Mouse (Mus musculus): ENCODE results near the gene Nlgn2. TPM values are rescaled to one million over a fixed set of nuclear protein-coding genes. Genes with fewer than 3 reads are reported as not detected.
A peak's percentile ranks its signal among the peaks of the same experiment; 100 is the strongest.

Nlgn2 gene
- polyA plus RNA-seq, 1 experiment = 6.0 TPM

- WGBS = under 1% methylated on average over 46 of the region's 46 CpGs
- TF ChIP-seq CTCF (IDR thresholded peaks at IDR 0.05; ENCODE audit: control insufficient read depth, insufficient read depth, low read length) = peak; percentile 44
- TF ChIP-seq POLR2A (IDR thresholded peaks at IDR 0.05; ENCODE audit: borderline replicate concordance, control insufficient read depth, low read depth, low read length) = peak; percentile 73; the same call in 1 of the 2 replicates
- Histone ChIP-seq H3K4me1 (ENCODE audit: control insufficient read depth, insufficient read depth, low read length) (peaks cover 4% of the 10 kb centered on the region), H3K27ac (ENCODE audit: control insufficient read depth, insufficient read depth, low read depth, low read length, poor library complexity) (peak within 1 kb of the TSS; percentile 93), H3K4me3 (replicated peaks; ENCODE audit: control insufficient read depth, low read depth, low read length) (peak within 1 kb of the TSS; percentile 69)
Measured at GRCm38 (mm10) chr11:69880853-69881603, 43.4 kb upstream of the Nlgn2 start, which contains the start of gene Kctd11. Gene Kctd11, minus strand, starts transcription at chr11:69881406.

- Histone ChIP-seq H3K4me3 (replicated peaks; ENCODE audit: control insufficient read depth, low read depth, low read length) (peak overlapping the region; percentile 69), H3K27ac (ENCODE audit: control insufficient read depth, insufficient read depth, low read depth, low read length, poor library complexity) (peak overlapping the region; percentile 93), H3K4me1 (ENCODE audit: control insufficient read depth, insufficient read depth, low read length) (peaks cover 4% of the 10 kb centered on the region)
- TF ChIP-seq CTCF (IDR thresholded peaks at IDR 0.05; ENCODE audit: control insufficient read depth, insufficient read depth, low read length) (peak; percentile 85), POLR2A (IDR thresholded peaks at IDR 0.05; ENCODE audit: borderline replicate concordance, control insufficient read depth, low read depth, low read length) (no peak)
- 2% methylated on average over 18 of the region's 18 CpGs for WGBS
Measured at GRCm38 (mm10) chr11:69880506-69880852, 42.9 kb upstream of the Nlgn2 start.

GRCm38 (mm10) chr11:69879711-69880110 is 42.1 kb upstream of the Nlgn2 start:
- TF ChIP-seq CTCF (IDR thresholded peaks at IDR 0.05; ENCODE audit: control insufficient read depth, insufficient read depth, low read length) (no peak), POLR2A (IDR thresholded peaks at IDR 0.05; ENCODE audit: borderline replicate concordance, control insufficient read depth, low read depth, low read length) (no peak)
- Histone ChIP-seq H3K27ac (ENCODE audit: control insufficient read depth, insufficient read depth, low read depth, low read length, poor library complexity) (no peak overlapping the region), H3K4me1 (ENCODE audit: control insufficient read depth, insufficient read depth, low read length) (peaks cover 4% of the 10 kb centered on the region), H3K4me3 (replicated peaks; ENCODE audit: control insufficient read depth, low read depth, low read length) (no peak overlapping the region)
- WGBS = 93% methylated on average over 15 of the region's 15 CpGs

- TF ChIP-seq POLR2A (IDR thresholded peaks at IDR 0.05; ENCODE audit: borderline replicate concordance, control insufficient read depth, low read depth, low read length) (no peak), CTCF (IDR thresholded peaks at IDR 0.05; ENCODE audit: control insufficient read depth, insufficient read depth, low read length) (no peak)
- 66% methylated on average over 6 of the region's 6 CpGs for WGBS
- Histone ChIP-seq H3K4me1 (ENCODE audit: control insufficient read depth, insufficient read depth, low read length) (peaks cover 4% of the 10 kb centered on the region), H3K4me3 (replicated peaks; ENCODE audit: control insufficient read depth, low read depth, low read length) (no peak overlapping the region), H3K27ac (ENCODE audit: control insufficient read depth, insufficient read depth, low read depth, low read length, poor library complexity) (no peak overlapping the region)
Measured at GRCm38 (mm10) chr11:69878952-69879351, 41.4 kb upstream of the Nlgn2 start.

GRCm38 (mm10) chr11:69878399-69878798 is 40.8 kb upstream of the Nlgn2 start:
- Histone ChIP-seq H3K4me3 (replicated peaks; ENCODE audit: control insufficient read depth, low read depth, low read length) (no peak overlapping the region), H3K4me1 (ENCODE audit: control insufficient read depth, insufficient read depth, low read length) (peaks cover 4% of the 10 kb centered on the region), H3K27ac (ENCODE audit: control insufficient read depth, insufficient read depth, low read depth, low read length, poor library complexity) (no peak overlapping the region)
- TF ChIP-seq CTCF (IDR thresholded peaks at IDR 0.05; ENCODE audit: control insufficient read depth, insufficient read depth, low read length) (no peak), POLR2A (IDR thresholded peaks at IDR 0.05; ENCODE audit: borderline replicate concordance, control insufficient read depth, low read depth, low read length) (no peak)
- 81% methylated on average over 3 of the region's 3 CpGs for WGBS

GRCm38 (mm10) chr11:69877878-69878277 is 40.3 kb upstream of the Nlgn2 start, which contains the start of gene Tmem95:
Gene Tmem95, minus strand, starts transcription at chr11:69878018.
- TF ChIP-seq CTCF (IDR thresholded peaks at IDR 0.05; ENCODE audit: control insufficient read depth, insufficient read depth, low read length) = no peak
- TF ChIP-seq POLR2A (IDR thresholded peaks at IDR 0.05; ENCODE audit: borderline replicate concordance, control insufficient read depth, low read depth, low read length) = no peak
- no peak within 1 kb of the TSS for H3K4me3 ChIP-seq (replicated peaks; ENCODE audit: control insufficient read depth, low read depth, low read length)
- peaks cover 4% of the 10 kb centered on the region for H3K4me1 ChIP-seq (ENCODE audit: control insufficient read depth, insufficient read depth, low read length)
- no peak within 1 kb of the TSS for H3K27ac ChIP-seq (ENCODE audit: control insufficient read depth, insufficient read depth, low read depth, low read length, poor library complexity)
- 77% methylated on average over 11 of the region's 11 CpGs for WGBS

- Histone ChIP-seq H3K4me1 (ENCODE audit: control insufficient read depth, insufficient read depth, low read length) (peaks cover 3% of the 10 kb centered on the region), H3K27ac (ENCODE audit: control insufficient read depth, insufficient read depth, low read depth, low read length, poor library complexity) (no peak overlapping the region), H3K4me3 (replicated peaks; ENCODE audit: control insufficient read depth, low read depth, low read length) (no peak overlapping the region)
- TF ChIP-seq CTCF (IDR thresholded peaks at IDR 0.05; ENCODE audit: control insufficient read depth, insufficient read depth, low read length) (peak; percentile 93), POLR2A (IDR thresholded peaks at IDR 0.05; ENCODE audit: borderline replicate concordance, control insufficient read depth, low read depth, low read length) (no peak)
- WGBS = 3% methylated on average over 12 of the region's 12 CpGs
Measured at GRCm38 (mm10) chr11:69876867-69877266, 39.3 kb upstream of the Nlgn2 start.

GRCm38 (mm10) chr11:69876186-69876585 is 38.6 kb upstream of the Nlgn2 start:
- WGBS = 31% methylated on average over 7 of the region's 7 CpGs
- TF ChIP-seq POLR2A (IDR thresholded peaks at IDR 0.05; ENCODE audit: borderline replicate concordance, control insufficient read depth, low read depth, low read length) = no peak
- TF ChIP-seq CTCF (IDR thresholded peaks at IDR 0.05; ENCODE audit: control insufficient read depth, insufficient read depth, low read length) = no peak
- H3K4me1 ChIP-seq (ENCODE audit: control insufficient read depth, insufficient read depth, low read length) = peaks cover 2% of the 10 kb centered on the region; the same call in 1 of the 2 replicates
- no peak overlapping the region for H3K27ac ChIP-seq (ENCODE audit: control insufficient read depth, insufficient read depth, low read depth, low read length, poor library complexity)
- H3K4me3 ChIP-seq (replicated peaks; ENCODE audit: control insufficient read depth, low read depth, low read length) = no peak overlapping the region

Measured in bone marrow, adult 2 months (tissue).